Mouse (Mus musculus) right cerebral cortex, postnatal 4 days (tissue): ENCODE results near the gene Nbr1.
A peak's percentile ranks its signal among the peaks of the same experiment; 100 is the strongest.
"Not testable (repeated sequence)": the region's sequence is repeated elsewhere in the genome, so short reads cannot be mapped to it uniquely, and the experiment has no call there.

Experiments used
- DNase-seq: peaks from one replicate; pipeline ENCODE4 v3.0.0-alpha.2; 2022

Gene Nbr1

GRCm38 (mm10) chr11:101583205-101583604 lies 31.3 kb downstream of the Nbr1 start:
- DNase-seq = no peak

- not testable (repeated sequence) for DNase-seq
These were observed 33.1 kb downstream of the Nbr1 start for GRCm38 (mm10) chr11:101585031-101585430.

- DNase-seq = no peak
These were observed 33.9 kb downstream of the Nbr1 start for GRCm38 (mm10) chr11:101585805-101586204.

- no peak for DNase-seq
These were observed 35.7 kb downstream of the Nbr1 start for GRCm38 (mm10) chr11:101587676-101588075.

- DNase-seq = no peak
These were observed 36.9 kb downstream of the Nbr1 start for GRCm38 (mm10) chr11:101588868-101589267.

GRCm38 (mm10) chr11:101589444-101589843 lies 37.5 kb downstream of the Nbr1 start:
- DNase-seq = peak; percentile 65

GRCm38 (mm10) chr11:101589989-101590624 lies 38.2 kb downstream of the Nbr1 start:
- DNase-seq = no peak

- no peak for DNase-seq
These were observed 47.2 kb downstream of the Nbr1 start, which contains the start of gene Gm11634 for GRCm38 (mm10) chr11:101599156-101599555. TSS of gene Gm11634 (minus strand) at chr11:101599256.

- no peak for DNase-seq
These were observed 50.5 kb downstream of the Nbr1 start for GRCm38 (mm10) chr11:101602491-101602890.

GRCm38 (mm10) chr11:101604116-101604515 lies 52.2 kb downstream of the Nbr1 start:
- DNase-seq = no peak

- DNase-seq = peak; percentile 63
These were observed 52.8 kb downstream of the Nbr1 start for GRCm38 (mm10) chr11:101604531-101605453.

- not testable (repeated sequence) for DNase-seq
These were observed 55.2 kb downstream of the Nbr1 start for GRCm38 (mm10) chr11:101607134-101607533.

GRCm38 (mm10) chr11:101610445-101610844 lies 58.5 kb downstream of the Nbr1 start:
- no peak for DNase-seq

- no peak for DNase-seq
These were observed 61.6 kb downstream of the Nbr1 start for GRCm38 (mm10) chr11:101613596-101613995.

- DNase-seq = no peak
These were observed 62.2 kb downstream of the Nbr1 start for GRCm38 (mm10) chr11:101614116-101614515.

GRCm38 (mm10) chr11:101615380-101615779 lies 63.4 kb downstream of the Nbr1 start:
- DNase-seq = no peak

GRCm38 (mm10) chr11:101616104-101616503 lies 64.2 kb downstream of the Nbr1 start:
- no peak for DNase-seq

- no peak for DNase-seq
These were observed 65.2 kb downstream of the Nbr1 start for GRCm38 (mm10) chr11:101616948-101617767.

GRCm38 (mm10) chr11:101617849-101618248 lies 65.9 kb downstream of the Nbr1 start:
- peak; percentile 29 for DNase-seq

- no peak for DNase-seq
These were observed 66.6 kb downstream of the Nbr1 start for GRCm38 (mm10) chr11:101618596-101618995.

GRCm38 (mm10) chr11:101620022-101620655 lies 68.2 kb downstream of the Nbr1 start:
- DNase-seq = not testable (repeated sequence)

GRCm38 (mm10) chr11:101626649-101626994 lies 74.7 kb downstream of the Nbr1 start:
- DNase-seq = no peak
